Mouse (Mus musculus): ENCODE measurements around the gene Ugt2b36. TPM values are rescaled to one million over a fixed set of nuclear protein-coding genes. Genes with fewer than 3 reads are reported as not detected.

Gene Ugt2b36
- polyA plus RNA-seq, 1 experiment from 2014 or later, result 0.72 TPM

Other genes starting within 250 kb of the Ugt2b36 start
- gene Ugt2b34, start 185.6 kb downstream of the Ugt2b36 start, polyA plus RNA-seq (2014; fragmentation: Nextera tagmentation; extraction: Ambion mirVana), result 69.1 and 76.8 TPM in 2 replicates
- 0.10 TPM in 1 of 2 replicates, not detected in the other for gene Ugt2b1, start 166.0 kb downstream of the Ugt2b36 start, polyA plus RNA-seq (2014; fragmentation: Nextera tagmentation; extraction: Ambion mirVana)
- gene Ugt2b35, start 91.7 kb downstream of the Ugt2b36 start, polyA plus RNA-seq (2014; fragmentation: Nextera tagmentation; extraction: Ambion mirVana), result 1.1 TPM in 2 replicates
- not detected in 2 replicates for gene Ugt2b5, start 47.8 kb upstream of the Ugt2b36 start, polyA plus RNA-seq (2014; fragmentation: Nextera tagmentation; extraction: Ambion mirVana)
- not detected in 2 replicates for gene Ugt2b37, start 162.2 kb upstream of the Ugt2b36 start, polyA plus RNA-seq (2014; fragmentation: Nextera tagmentation; extraction: Ambion mirVana)
- 0.45 TPM in 1 of 2 replicates, not detected in the other for gene Ugt2a3, start 244.6 kb upstream of the Ugt2b36 start, polyA plus RNA-seq (2014; fragmentation: Nextera tagmentation; extraction: Ambion mirVana)

All from stomach, embryonic 14.5 days (tissue).